Comparison of ENCODE assay signal across 7 mouse cellular contexts in the genomic region with DNA sequence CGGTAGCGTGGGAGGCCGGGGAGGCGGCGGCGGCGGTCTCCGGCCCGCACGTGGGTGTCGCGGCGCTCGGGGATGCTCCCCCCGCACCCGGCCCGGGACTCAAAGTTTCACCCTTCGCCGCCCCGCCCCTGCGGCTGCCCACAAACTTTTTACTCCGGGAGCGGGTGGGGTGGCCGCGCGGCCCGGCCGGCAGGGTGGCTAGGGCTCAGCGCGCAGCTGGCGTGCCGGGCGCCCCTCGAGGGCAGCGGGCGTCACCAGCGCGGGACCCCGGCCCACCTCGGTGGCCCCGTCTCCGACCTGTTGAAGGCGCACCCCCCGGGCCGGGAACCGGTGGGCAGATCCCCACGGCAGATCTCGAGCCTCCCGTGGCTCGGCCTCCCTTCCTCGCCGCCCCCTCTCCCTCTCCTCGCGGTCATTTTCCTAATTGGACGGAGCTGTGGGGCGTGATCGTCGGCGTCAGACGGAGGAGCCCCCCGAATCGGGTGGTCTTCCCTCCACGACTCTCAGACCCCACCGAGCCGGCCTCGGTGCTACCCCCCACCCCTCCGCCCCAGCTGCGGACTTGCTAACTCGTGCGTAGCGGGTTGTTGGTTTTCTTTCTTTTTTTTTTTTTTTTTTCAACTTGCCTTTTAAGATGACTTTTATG. TPM values are rescaled to one million over a fixed set of nuclear protein-coding genes. Genes with fewer than 3 reads are reported as not detected.
DNase-seq lines count a peak whose midpoint lies in the region; ATAC-seq and TF ChIP-seq lines count a peak whose summit lies in the region.

No protein-coding gene starts in this region.

- TF ChIP-seq POLR2A in spleen, adult 2 months (IDR thresholded peaks at IDR 0.05; ENCODE audit: low read depth, low read length) = no peak; the same call in 1 of the 2 replicates

- H3K4me2 ChIP-seq in intestine, embryonic 16.5 days (ENCODE audit: low read depth, low read length) = peak overlapping the region; percentile 82
- peak overlapping the region; percentile 92 for H3K4me2 ChIP-seq in limb, embryonic 13.5 days (replicated peaks)
- peak overlapping the region; percentile 86 for H3K4me2 ChIP-seq in midbrain, embryonic 13.5 days (replicated peaks)

- peak overlapping the region; percentile 90 for H3K4me3 ChIP-seq in intestine, embryonic 16.5 days (ENCODE audit: low read length)
- H3K4me3 ChIP-seq in limb, embryonic 13.5 days = peak overlapping the region; percentile 82
- H3K4me3 ChIP-seq in midbrain, embryonic 13.5 days (replicated peaks) = peak overlapping the region; percentile 90
- peak overlapping the region; percentile 83 for H3K4me3 ChIP-seq in spleen, adult 2 months (ENCODE audit: extremely low read depth, insufficient read depth, insufficient read length)

- TF ChIP-seq CTCF in spleen, adult 2 months (IDR thresholded peaks at IDR 0.05; ENCODE audit: extremely low read depth, insufficient read depth, insufficient read length, insufficient replicate concordance) = no peak

- under 1% methylated on average over 59 of the region's 71 CpGs for WGBS in intestine, embryonic 16.5 days
- under 1% methylated on average over 38 of the region's 71 CpGs for WGBS in limb, embryonic 13.5 days
- under 1% methylated on average over 69 of the region's 71 CpGs for WGBS in midbrain, embryonic 13.5 days
- 2% methylated on average over 57 of the region's 71 CpGs for WGBS in spleen, adult 2 months

- H3K27ac ChIP-seq in intestine, embryonic 16.5 days (ENCODE audit: low read length) = peak overlapping the region; percentile 98
- peak overlapping the region; percentile 87 for H3K27ac ChIP-seq in limb, embryonic 13.5 days
- H3K27ac ChIP-seq in midbrain, embryonic 13.5 days = peak overlapping the region; percentile 61
- H3K27ac ChIP-seq in spleen, adult 2 months (ENCODE audit: insufficient read depth, low read length) = peak overlapping the region; percentile 100

- DNase-seq in adipocyte (ENCODE audit: low spot score) = peak; percentile 47
- peak; percentile 69 for DNase-seq in embryo, embryonic 10.5 days (ENCODE audit: low spot score)
- DNase-seq in spleen, adult 2 months (ENCODE audit: low read depth in 1 of 2, low spot score in 2 of 2) = peak in 1 of 2 experiments; percentile 86

- H3K27me3 ChIP-seq in intestine, embryonic 16.5 days (replicated peaks; ENCODE audit: control insufficient read depth, insufficient read depth, low read length) = no peaks in the 10 kb centered on the region
- H3K27me3 ChIP-seq in limb, embryonic 13.5 days = no peaks in the 10 kb centered on the region
- no peaks in the 10 kb centered on the region for H3K27me3 ChIP-seq in midbrain, embryonic 13.5 days
- no peaks in the 10 kb centered on the region for H3K27me3 ChIP-seq in spleen, adult 2 months (ENCODE audit: control insufficient read depth, insufficient read depth, low read length)

- ATAC-seq in granulocyte monocyte progenitor cell, adult 5-6 weeks (replicated peaks; ENCODE audit: poor library complexity, severe bottlenecking) = peak; percentile 39
- ATAC-seq in intestine, embryonic 16.5 days = peak; percentile 6; the same call in 1 of the 2 replicates
- peak; percentile 12; the same call in 1 of the 2 replicates for ATAC-seq in limb, embryonic 13.5 days (ENCODE audit: low FRiP score, low read depth)
- 0 out of 2 replicates have a peak, but pooled peaks have one; percentile 3 for ATAC-seq in midbrain, embryonic 13.5 days

- peak overlapping the region; percentile 96 for H3K9ac ChIP-seq in intestine, embryonic 16.5 days (ENCODE audit: low read depth, low read length)
- peak overlapping the region; percentile 91 for H3K9ac ChIP-seq in limb, embryonic 13.5 days
- peak overlapping the region; percentile 93 for H3K9ac ChIP-seq in midbrain, embryonic 13.5 days (replicated peaks)

- H3K4me1 ChIP-seq in intestine, embryonic 16.5 days (ENCODE audit: control insufficient read depth, insufficient read depth, low read length) = peaks cover 33% of the 10 kb centered on the region
- peaks cover 41% of the 10 kb centered on the region for H3K4me1 ChIP-seq in limb, embryonic 13.5 days
- peaks cover 59% of the 10 kb centered on the region for H3K4me1 ChIP-seq in midbrain, embryonic 13.5 days (replicated peaks)
- peaks cover 20% of the 10 kb centered on the region for H3K4me1 ChIP-seq in spleen, adult 2 months (ENCODE audit: control insufficient read depth, insufficient read depth, insufficient read length)

- H3K9me3 ChIP-seq in intestine, embryonic 16.5 days (ENCODE audit: control insufficient read depth, low read length) = no peaks in the 10 kb centered on the region
- H3K9me3 ChIP-seq in limb, embryonic 13.5 days = no peaks in the 10 kb centered on the region
- H3K9me3 ChIP-seq in midbrain, embryonic 13.5 days = no peaks in the 10 kb centered on the region

- no peaks in the 10 kb centered on the region for H3K36me3 ChIP-seq in intestine, embryonic 16.5 days (ENCODE audit: control insufficient read depth, insufficient read depth, low read length)
- no peaks in the 10 kb centered on the region for H3K36me3 ChIP-seq in limb, embryonic 13.5 days
- H3K36me3 ChIP-seq in midbrain, embryonic 13.5 days = no peaks in the 10 kb centered on the region
- H3K36me3 ChIP-seq in spleen, adult 2 months (ENCODE audit: control insufficient read depth, insufficient read depth, low read length) = no peaks in the 10 kb centered on the region

RNA-seq across cellular contexts. Expression of a gene that starts 2.5 kb away (rescaled TPM):
- total RNA-seq in granulocyte monocyte progenitor cell, adult 5-6 weeks (2014; fragmentation: Nextera tagmentation) = 26.7 and 27.6 TPM in 2 replicates
- 13.7 and 24.3 TPM in 2 replicates for total RNA-seq in granulocyte monocyte progenitor cell, adult 5-6 weeks (2017)
- polyA plus RNA-seq in intestine, embryonic 16.5 days (2015; fragmentation: Nextera tagmentation; extraction: Ambion mirVana) = 12.2 and 12.4 TPM in 2 replicates
- polyA plus RNA-seq in limb, embryonic 13.5 days (2015; fragmentation: Nextera tagmentation; extraction: Ambion mirVana) = 15.0 and 15.9 TPM in 2 replicates
- 21.3 and 25.1 TPM in 2 replicates for polyA plus RNA-seq in midbrain, embryonic 13.5 days (2015; fragmentation: Nextera tagmentation; extraction: Ambion mirVana)
- polyA plus RNA-seq in spleen, adult 2 months (2012; rRNA removed) = 45.3 and 57.7 TPM in 2 replicates
